Mouse (Mus musculus) cerebellum, adult 9-10 months (tissue): ENCODE measurements at regions not wholly inside any gene's neighbourhood (a gene's known extent, or its start where the extent isn't known, plus 50 kb on each side); places are given as distances from the start of the nearest gene placed in this dataset.

Source experiments
- DNase-seq: peaks from one replicate; pipeline ENCODE4 v3.0.0; 2022

DNA sequence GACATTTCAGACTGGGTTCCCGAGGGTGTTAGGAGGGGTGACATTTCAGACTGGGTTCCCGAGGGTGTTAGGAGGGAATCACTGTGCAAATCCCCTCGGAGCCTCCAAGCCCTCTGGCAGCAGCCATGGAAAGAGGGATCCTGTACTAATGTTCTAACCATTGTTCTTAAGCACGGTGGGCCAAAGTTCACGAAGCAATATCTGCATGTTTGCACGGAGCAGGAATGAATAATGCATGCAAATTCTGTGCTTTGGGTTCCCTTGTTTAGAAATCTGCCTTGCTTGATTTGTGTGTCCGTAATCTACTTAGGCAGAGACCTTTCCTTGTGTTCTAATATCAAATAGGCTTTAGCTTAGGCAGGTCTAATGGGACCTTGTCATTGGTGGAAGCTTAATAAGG, 55.9 kb upstream of the Zfp280d start:
- no peak for DNase-seq

DNA sequence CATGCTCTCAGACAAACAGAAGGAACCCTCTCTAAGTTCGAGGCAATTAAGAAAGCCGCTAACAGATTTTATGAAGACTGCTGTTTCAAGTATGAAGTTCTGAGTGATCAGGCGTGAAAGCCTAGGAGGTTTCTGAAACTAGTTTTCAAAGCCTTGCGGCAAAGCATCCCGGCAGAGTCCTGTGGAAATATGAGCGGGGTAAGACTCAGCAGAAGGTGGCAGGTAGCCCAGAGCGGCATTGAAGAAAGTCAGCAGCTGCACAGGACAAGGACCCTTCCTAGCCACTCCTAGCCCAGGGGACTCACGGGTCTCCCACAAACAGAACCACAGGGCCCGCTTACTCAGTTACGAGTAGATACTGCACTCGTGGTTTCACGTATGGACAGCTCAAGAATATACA, 54.8 kb upstream of the Zfp280d start:
- no peak for DNase-seq

DNA sequence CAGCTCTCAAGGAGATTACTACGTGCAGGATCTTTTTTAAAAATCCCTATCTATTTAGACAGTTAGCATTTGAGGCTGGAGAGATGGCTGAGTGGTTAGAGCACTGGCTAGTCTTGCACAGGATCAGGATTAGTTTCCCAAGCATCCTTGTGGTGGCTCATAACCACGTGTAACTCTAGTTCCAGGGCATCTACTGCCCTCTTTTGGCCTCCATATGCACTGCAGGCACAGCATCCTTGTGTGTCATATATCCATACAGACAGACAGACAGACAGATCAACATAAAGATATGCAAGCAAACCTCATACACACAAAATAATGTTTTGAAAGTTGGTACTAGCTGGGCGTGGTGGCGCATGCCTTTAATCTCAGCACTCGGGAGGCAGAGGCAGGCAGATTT, 53.3 kb upstream of the Zfp280d start:
- DNase-seq: no peak
